Mouse (Mus musculus) intestine, postnatal 0 days (tissue): ENCODE results near the gene Tmem121b. TPM values are rescaled to one million over a fixed set of nuclear protein-coding genes. Genes with fewer than 3 reads are reported as not detected.

Experiments used
- ATAC-seq: fragments of 200-750 bp; cut with Nextera tagmentation; 2 replicates; pipeline ENCODE4 v1.8.0; 2017; ENCODE audit warnings: mild to moderate bottlenecking, moderate TSS enrichment, moderate library complexity
- H3K27ac ChIP-seq: fragments of 300-500 bp; sonication (generic); 2 replicates; pipeline ENCODE4 v1.5.1; 2014; ENCODE audit warnings: mild to moderate bottlenecking, low read depth, low read length, moderate library complexity
- H3K27me3 ChIP-seq: fragments of 300-500 bp; sonication (generic); replicated peaks from 2 replicates; pipeline ENCODE4 v1.6.1; 2014; ENCODE audit warnings: low read length, mixed read lengths; ENCODE audit not compliant: control insufficient read depth, insufficient read depth
- H3K36me3 ChIP-seq: fragments of 300-500 bp; sonication (generic); 2 replicates; pipeline ENCODE4 v1.6.1; 2014; ENCODE audit warnings: mild to moderate bottlenecking, moderate library complexity; ENCODE audit not compliant: control insufficient read depth, insufficient read depth
- H3K4me1 ChIP-seq: fragments of 300-500 bp; sonication (generic); replicated peaks from 2 replicates; pipeline ENCODE4 v1.6.1; 2014; ENCODE audit warnings: antibody characterized with exemption, low read length, mixed read lengths; ENCODE audit not compliant: control insufficient read depth, insufficient read depth
- H3K4me2 ChIP-seq: fragments of 300-500 bp; sonication (generic); replicated peaks from 2 replicates; pipeline ENCODE4 v1.6.1; 2014; ENCODE audit warnings: low read depth, mild to moderate bottlenecking, moderate library complexity
- H3K4me3 ChIP-seq: fragments of 300-500 bp; sonication (generic); 2 replicates; pipeline ENCODE4 v1.5.1; 2014; ENCODE audit warnings: low read depth, low read length
- H3K9ac ChIP-seq: fragments of 300-500 bp; sonication (generic); 2 replicates; pipeline ENCODE4 v1.6.1; 2014; ENCODE audit warnings: mild to moderate bottlenecking, low read depth, low read length
- H3K9me3 ChIP-seq: fragments of 300-500 bp; sonication (generic); 2 replicates; pipeline ENCODE4 v1.6.1; 2016; ENCODE audit warnings: mixed run types; ENCODE audit not compliant: control insufficient read depth
- CTCF ChIP-seq: sonication (generic); IDR thresholded peaks from 2 replicates; pipeline ENCODE4 v1.5.1; 2016; ENCODE audit warnings: low read depth, mild to moderate bottlenecking, control low read depth, antibody characterized with exemption, moderate library complexity
- WGBS: fragments of 180-500 bp; shearing (Covaris S2); extraction: QIAGEN DNeasy Blood & Tissue Kit; methylation state at CpG from one replicate; pipeline ENCODE4 v1.1.7; 2014; 5-methylcytosine and 5-hydroxymethylcytosine counted together
- polyA plus RNA-seq: library from polyadenylated mRNA; unstranded; fragments of >200 nt; fragmentation: Nextera tagmentation; extraction: Ambion mirVana; gene quantifications from 2 replicates; pipeline ENCODE4 v1.2.1, GENCODE M21; 2015

The Tmem121b gene
- polyA plus RNA-seq, 1 experiment from 2014 or later = 0.05 TPM

DNA sequence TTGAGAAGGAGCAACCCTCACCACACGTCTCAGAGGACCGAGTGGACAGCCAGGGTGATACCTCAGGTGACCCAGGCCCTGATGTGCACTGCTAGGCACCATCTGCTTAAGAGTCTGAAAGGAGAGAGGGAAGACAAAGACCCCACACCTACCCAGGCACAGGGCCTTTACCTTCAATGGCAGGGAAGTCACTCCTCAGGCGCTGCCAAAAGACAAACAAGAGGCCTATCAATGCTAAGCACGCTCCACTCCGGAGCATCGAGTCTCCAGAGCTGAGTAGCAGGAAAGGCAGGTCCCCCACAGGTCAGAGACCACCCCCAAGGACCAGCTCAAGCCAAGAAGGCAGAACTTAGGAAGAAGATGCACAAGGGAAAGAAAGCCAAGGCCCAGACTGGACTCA lies 23.3 kb upstream of the Tmem121b start:
- no peak overlapping the region for H3K4me2 ChIP-seq
- no peaks in the 10 kb centered on the region for H3K27me3 ChIP-seq
- peaks cover 32% of the 10 kb centered on the region; the same call in 1 of the 2 replicates for H3K36me3 ChIP-seq
- no peak overlapping the region for H3K4me3 ChIP-seq
- H3K9ac ChIP-seq = no peak overlapping the region
- H3K9me3 ChIP-seq = no peaks in the 10 kb centered on the region
- no peak overlapping the region for H3K27ac ChIP-seq
- no peak for ATAC-seq
- no peak for TF ChIP-seq CTCF
- H3K4me1 ChIP-seq = no peaks in the 10 kb centered on the region
- 86% methylated on average over 6 of the region's 6 CpGs for WGBS

DNA sequence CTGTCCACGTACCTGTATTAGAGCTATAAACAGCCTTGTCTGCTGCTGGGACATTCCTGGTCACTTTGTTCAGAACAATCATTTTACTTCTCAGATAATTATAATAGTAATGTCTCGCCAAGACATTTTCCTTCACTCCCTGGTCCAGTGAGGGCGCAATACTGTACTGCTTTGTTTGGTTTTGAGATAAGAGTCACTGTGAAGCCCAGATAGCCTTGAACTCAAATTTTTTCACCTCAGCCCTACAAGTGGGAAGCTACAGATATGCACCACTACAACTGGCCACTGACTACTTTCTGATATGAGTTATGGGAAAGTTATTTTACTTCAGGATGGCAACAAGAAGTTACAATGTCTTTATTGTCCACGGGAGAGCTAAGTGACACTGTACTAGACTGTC lies 22.8 kb upstream of the Tmem121b start:
- TF ChIP-seq CTCF = no peak
- ATAC-seq = no peak
- Histone ChIP-seq H3K9ac (no peak overlapping the region), H3K9me3 (no peaks in the 10 kb centered on the region), H3K36me3 (peaks cover 28% of the 10 kb centered on the region; the same call in 1 of the 2 replicates), H3K27ac (no peak overlapping the region), H3K4me1 (no peaks in the 10 kb centered on the region), H3K4me2 (no peak overlapping the region), H3K27me3 (no peaks in the 10 kb centered on the region), H3K4me3 (no peak overlapping the region)
- WGBS = 81% methylated on average over 4 of the region's 4 CpGs

DNA sequence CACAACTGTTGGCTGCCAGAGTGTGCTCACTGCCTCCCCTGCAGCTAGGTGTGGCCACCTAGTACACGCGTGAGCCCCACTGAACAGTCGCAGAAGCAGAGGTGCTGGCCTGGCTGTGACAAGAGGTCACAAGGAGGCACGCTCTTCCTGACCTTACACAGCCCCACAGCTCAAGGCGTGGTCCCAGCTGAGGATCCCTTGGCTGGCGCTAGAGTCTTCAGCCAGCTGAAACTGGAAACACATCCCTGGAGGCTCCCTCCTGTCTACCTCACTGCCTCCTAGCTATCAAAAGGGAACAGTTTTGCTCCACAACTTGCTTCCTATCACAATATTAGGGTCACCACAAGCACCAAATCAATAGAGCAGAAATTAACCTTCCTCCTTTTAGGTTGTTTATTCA lies 17.6 kb upstream of the Tmem121b start:
- ATAC-seq = no peak

DNA sequence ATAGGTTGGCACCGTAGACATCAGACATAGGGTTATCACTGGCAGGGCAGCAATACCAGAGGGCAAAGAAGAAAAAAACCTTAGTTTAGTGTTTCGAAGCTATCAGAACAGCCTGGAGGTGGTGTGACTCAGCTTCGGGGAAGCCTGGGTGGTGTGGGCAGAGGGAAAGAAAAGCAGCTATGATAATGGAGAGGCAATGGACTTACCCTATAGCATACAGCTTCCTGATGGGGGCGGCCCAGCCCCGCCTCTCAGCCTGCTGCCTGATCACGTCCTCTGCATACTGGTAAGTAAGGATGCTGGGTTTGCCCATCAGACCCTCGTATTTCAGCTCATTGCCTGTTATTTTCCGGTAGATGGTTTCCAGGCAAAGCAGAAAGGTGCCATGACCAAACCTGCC lies 16.8 kb upstream of the Tmem121b start:
- H3K4me3 ChIP-seq = no peak overlapping the region
- H3K9me3 ChIP-seq = no peaks in the 10 kb centered on the region
- no peaks in the 10 kb centered on the region for H3K4me1 ChIP-seq
- H3K9ac ChIP-seq = no peak overlapping the region
- no peak overlapping the region for H3K4me2 ChIP-seq
- H3K27me3 ChIP-seq = no peaks in the 10 kb centered on the region
- TF ChIP-seq CTCF = no peak
- H3K36me3 ChIP-seq = peaks cover 11% of the 10 kb centered on the region; the same call in 1 of the 2 replicates
- H3K27ac ChIP-seq = no peak overlapping the region
- WGBS = 87% methylated on average over 8 of the region's 8 CpGs
- no peak for ATAC-seq

More for the DNA sequence above, 17.6 kb upstream of the Tmem121b start:
- H3K4me3 ChIP-seq = no peak overlapping the region
- no peaks in the 10 kb centered on the region for H3K4me1 ChIP-seq
- no peak overlapping the region for H3K9ac ChIP-seq
- no peak overlapping the region for H3K4me2 ChIP-seq
- no peak for TF ChIP-seq CTCF
- no peaks in the 10 kb centered on the region for H3K9me3 ChIP-seq
- H3K27me3 ChIP-seq = no peaks in the 10 kb centered on the region
- no peak overlapping the region for H3K27ac ChIP-seq
- H3K36me3 ChIP-seq = peaks cover 11% of the 10 kb centered on the region; the same call in 1 of the 2 replicates
- WGBS = 74% methylated on average over 6 of the region's 6 CpGs

DNA sequence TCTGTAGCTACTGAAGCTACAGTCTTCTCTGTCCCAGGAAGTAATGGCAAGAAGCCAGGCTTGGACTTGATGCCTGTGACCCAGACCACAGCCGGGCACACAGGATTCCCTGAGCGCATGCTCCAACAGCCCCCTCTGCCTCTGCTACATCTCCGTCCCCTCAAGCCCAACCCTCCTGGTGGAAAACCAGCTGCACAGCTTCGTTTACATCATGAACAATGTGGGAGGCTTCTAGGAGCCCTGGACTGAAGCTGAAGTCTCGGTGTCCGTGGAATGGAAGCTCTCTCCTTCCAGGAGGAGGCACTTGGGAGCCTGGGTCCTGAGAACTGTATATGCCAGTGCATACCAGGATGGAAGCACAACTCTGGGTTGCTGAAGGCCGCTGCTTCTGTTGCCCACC lies 16.4 kb upstream of the Tmem121b start:
- H3K27ac ChIP-seq = no peak overlapping the region
- TF ChIP-seq CTCF = no peak
- no peaks in the 10 kb centered on the region for H3K27me3 ChIP-seq
- no peak overlapping the region for H3K4me2 ChIP-seq
- H3K4me3 ChIP-seq = no peak overlapping the region
- no peak overlapping the region for H3K9ac ChIP-seq
- no peaks in the 10 kb centered on the region for H3K9me3 ChIP-seq
- no peak for ATAC-seq
- 82% methylated on average over 7 of the region's 7 CpGs for WGBS
- no peaks in the 10 kb centered on the region for H3K4me1 ChIP-seq
- peaks cover 11% of the 10 kb centered on the region; the same call in 1 of the 2 replicates for H3K36me3 ChIP-seq

DNA sequence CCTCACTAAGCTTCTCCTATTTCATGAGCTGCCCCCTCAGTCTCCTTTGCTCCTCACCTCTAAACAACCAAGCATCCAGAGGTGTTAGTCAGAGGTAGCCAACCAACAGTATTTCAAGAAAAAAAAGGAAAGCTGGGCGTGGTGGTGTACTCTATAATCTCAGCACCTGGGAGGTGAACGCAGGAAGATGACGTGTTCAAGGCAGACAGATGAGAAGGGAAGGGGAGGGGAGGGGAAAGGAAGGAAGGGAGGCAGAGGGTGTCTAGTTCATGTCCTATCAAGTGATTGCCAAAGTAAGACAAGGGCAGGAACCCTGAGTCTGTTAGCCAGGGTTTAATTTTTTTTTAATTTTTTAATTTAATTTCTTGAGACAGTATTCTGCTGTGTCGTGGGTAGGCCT lies 15.0 kb upstream of the Tmem121b start:
- 77% methylated on average over 4 of the region's 4 CpGs for WGBS
- Histone ChIP-seq H3K4me3 (no peak overlapping the region), H3K9ac (no peak overlapping the region), H3K27ac (no peak overlapping the region), H3K4me1 (no peaks in the 10 kb centered on the region), H3K36me3 (peaks cover under 1% of the 10 kb centered on the region; the same call in 1 of the 2 replicates), H3K9me3 (no peaks in the 10 kb centered on the region), H3K27me3 (no peaks in the 10 kb centered on the region), H3K4me2 (no peak overlapping the region)
- no peak for ATAC-seq
- no peak for TF ChIP-seq CTCF

DNA sequence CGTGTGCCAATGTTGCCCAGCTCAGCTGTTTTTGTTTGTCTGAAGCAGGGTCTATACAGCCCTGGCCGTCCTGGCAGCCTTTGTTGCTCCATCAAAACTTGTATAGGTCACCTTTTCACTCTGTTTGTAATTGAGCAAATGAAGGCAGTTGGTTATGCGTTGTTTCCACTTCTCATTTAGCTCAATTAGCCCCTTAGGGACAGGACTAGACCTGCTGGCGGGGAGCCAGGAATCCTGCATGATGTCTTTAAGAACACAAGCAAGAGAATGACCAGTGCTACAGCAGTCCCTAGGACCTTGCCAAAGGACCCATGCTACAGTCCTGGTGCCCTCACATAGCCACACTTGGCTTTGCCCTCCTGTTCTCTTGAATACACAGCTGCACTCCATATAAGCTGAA lies 11.9 kb upstream of the Tmem121b start:
- TF ChIP-seq CTCF = no peak
- no peak for ATAC-seq
- Histone ChIP-seq H3K27ac (no peak overlapping the region), H3K27me3 (no peaks in the 10 kb centered on the region), H3K9me3 (peaks cover 3% of the 10 kb centered on the region; the same call in 1 of the 2 replicates), H3K4me3 (no peak overlapping the region), H3K36me3 (no peaks in the 10 kb centered on the region), H3K9ac (no peak overlapping the region), H3K4me2 (no peak overlapping the region), H3K4me1 (no peaks in the 10 kb centered on the region)
- WGBS = 71% methylated on average over 4 of the region's 4 CpGs
